Mouse (Mus musculus) testis, adult 2 months (tissue): ENCODE data around the gene Fgfbp3. TPM values are rescaled to one million over a fixed set of nuclear protein-coding genes. Genes with fewer than 3 reads are reported as not detected.
"Not testable (repeated sequence)": the region's sequence is repeated elsewhere in the genome, so short reads cannot be mapped to it uniquely, and the experiment has no call there.

Experiments used
- H3K27ac ChIP-seq: fragments of 200-500 bp; 2 replicates; pipeline ENCODE4 v1.5.1; 2012; ENCODE audit warnings: low read depth, low read length; ENCODE audit not compliant: control insufficient read depth, insufficient read depth
- H3K27me3 ChIP-seq: fragments of 200-500 bp; 2 replicates; pipeline ENCODE4 v1.6.1; 2012; ENCODE audit warnings: mild to moderate bottlenecking, low read length, moderate library complexity; ENCODE audit not compliant: control insufficient read depth, insufficient read depth
- H3K36me3 ChIP-seq: fragments of 200-500 bp; 2 replicates; pipeline ENCODE4 v1.6.1; 2012; ENCODE audit warnings: mild to moderate bottlenecking, low read length; ENCODE audit not compliant: control insufficient read depth, insufficient read depth
- H3K4me1 ChIP-seq: fragments of 200-500 bp; 2 replicates; pipeline ENCODE4 v1.6.1; 2012; ENCODE audit warnings: low read length; ENCODE audit not compliant: control insufficient read depth, insufficient read depth
- H3K4me3 ChIP-seq: fragments of 200-500 bp; 2 replicates; pipeline ENCODE4 v1.5.1; 2012; ENCODE audit warnings: low read depth, mild to moderate bottlenecking, low read length, moderate library complexity, mixed read lengths; ENCODE audit not compliant: control insufficient read depth
- CTCF ChIP-seq: fragments of 200-500 bp; IDR thresholded peaks from 2 replicates; pipeline ENCODE4 v1.5.1; 2012; ENCODE audit warnings: low read depth, mild to moderate bottlenecking, inconsistent platforms, low read length, moderate library complexity; ENCODE audit not compliant: control insufficient read depth, insufficient read depth, insufficient replicate concordance
- POLR2A ChIP-seq: fragments of 200-500 bp; IDR thresholded peaks from 2 replicates; pipeline ENCODE4 v1.6.1; 2012; ENCODE audit warnings: low read depth, mild to moderate bottlenecking, inconsistent platforms, low read length, moderate library complexity; ENCODE audit not compliant: control insufficient read depth
- polyA plus RNA-seq: library from polyadenylated mRNA; depleted of rRNA; stranded (reverse); fragments of >200 nt; gene quantifications from 2 replicates; pipeline ENCODE4 v1.2.3, GENCODE M21; 2012; rRNA removed

The Fgfbp3 gene
- polyA plus RNA-seq, 1 experiment: 0.16 TPM

DNA sequence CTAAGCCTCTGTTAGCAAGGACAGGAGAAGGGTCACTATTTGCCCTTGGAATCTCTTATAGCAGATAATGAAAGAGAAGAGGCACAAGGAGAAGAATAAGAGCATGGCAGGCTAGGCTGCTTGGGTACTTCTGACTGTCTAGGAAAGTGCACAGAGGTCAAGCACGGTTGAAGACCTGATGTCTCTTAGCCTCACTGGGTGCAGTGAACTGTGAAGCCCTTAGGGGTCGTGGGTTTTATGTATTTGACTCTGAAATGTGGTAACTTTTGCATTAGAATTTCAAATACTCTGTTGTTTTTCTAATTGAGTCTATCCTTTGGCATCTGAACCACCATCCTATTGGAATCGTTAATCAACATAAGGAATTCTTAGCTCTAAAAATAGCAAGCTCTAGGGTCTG, 31.7 kb downstream of the Fgfbp3 start:
- Histone ChIP-seq H3K4me3 (no peak overlapping the region), H3K4me1 (no peaks in the 10 kb centered on the region), H3K27ac (no peak overlapping the region), H3K27me3 (no peaks in the 10 kb centered on the region), H3K36me3 (no peaks in the 10 kb centered on the region)
- no peak for TF ChIP-seq POLR2A
- no peak for TF ChIP-seq CTCF

DNA sequence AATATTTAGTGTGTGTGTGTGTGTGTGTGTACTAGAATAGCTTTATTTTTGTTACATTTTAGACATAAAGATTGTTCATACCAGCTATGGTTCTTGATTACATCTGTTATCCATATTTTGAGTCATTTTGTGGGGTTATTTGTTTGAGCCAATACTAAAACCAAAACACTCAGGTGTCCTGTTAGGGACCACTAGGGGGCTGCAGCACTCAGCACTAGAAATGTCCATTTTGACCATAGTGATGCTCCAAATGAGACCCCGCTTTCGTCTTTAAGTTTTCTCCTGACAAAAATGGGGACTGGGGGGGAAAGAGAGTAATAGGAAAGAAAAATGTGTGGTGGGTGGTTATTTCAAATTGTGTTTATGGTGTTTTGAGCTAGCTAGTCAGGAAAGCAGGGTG, 33.1 kb downstream of the Fgfbp3 start:
- Histone ChIP-seq H3K4me1 (no peaks in the 10 kb centered on the region), H3K4me3 (no peak overlapping the region), H3K27me3 (no peaks in the 10 kb centered on the region), H3K27ac (no peak overlapping the region), H3K36me3 (no peaks in the 10 kb centered on the region)
- TF ChIP-seq CTCF (no peak), POLR2A (no peak)

DNA sequence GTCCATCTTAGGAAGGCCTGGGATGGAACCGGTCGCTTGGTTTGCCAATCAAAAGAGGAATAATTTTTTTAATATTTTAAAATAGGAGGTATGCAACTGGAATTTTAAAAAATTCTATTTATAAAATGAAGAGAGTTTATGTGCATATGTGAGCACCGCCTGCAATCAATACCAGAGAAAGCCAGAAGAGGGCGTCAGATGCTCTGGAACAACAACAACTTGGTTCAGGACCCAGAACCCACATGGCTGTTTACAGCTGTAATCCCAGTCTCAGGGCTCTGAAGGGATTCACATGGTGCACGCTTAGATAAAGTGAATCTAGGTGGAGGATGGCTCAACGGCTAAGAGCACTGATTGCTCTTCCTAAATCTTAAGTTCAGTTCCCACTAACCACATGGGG, 36.3 kb downstream of the Fgfbp3 start:
- H3K27ac ChIP-seq: no peak overlapping the region
- no peaks in the 10 kb centered on the region for H3K4me1 ChIP-seq
- no peaks in the 10 kb centered on the region for H3K36me3 ChIP-seq
- no peak for TF ChIP-seq POLR2A
- H3K27me3 ChIP-seq: no peaks in the 10 kb centered on the region
- no peak overlapping the region for H3K4me3 ChIP-seq

DNA sequence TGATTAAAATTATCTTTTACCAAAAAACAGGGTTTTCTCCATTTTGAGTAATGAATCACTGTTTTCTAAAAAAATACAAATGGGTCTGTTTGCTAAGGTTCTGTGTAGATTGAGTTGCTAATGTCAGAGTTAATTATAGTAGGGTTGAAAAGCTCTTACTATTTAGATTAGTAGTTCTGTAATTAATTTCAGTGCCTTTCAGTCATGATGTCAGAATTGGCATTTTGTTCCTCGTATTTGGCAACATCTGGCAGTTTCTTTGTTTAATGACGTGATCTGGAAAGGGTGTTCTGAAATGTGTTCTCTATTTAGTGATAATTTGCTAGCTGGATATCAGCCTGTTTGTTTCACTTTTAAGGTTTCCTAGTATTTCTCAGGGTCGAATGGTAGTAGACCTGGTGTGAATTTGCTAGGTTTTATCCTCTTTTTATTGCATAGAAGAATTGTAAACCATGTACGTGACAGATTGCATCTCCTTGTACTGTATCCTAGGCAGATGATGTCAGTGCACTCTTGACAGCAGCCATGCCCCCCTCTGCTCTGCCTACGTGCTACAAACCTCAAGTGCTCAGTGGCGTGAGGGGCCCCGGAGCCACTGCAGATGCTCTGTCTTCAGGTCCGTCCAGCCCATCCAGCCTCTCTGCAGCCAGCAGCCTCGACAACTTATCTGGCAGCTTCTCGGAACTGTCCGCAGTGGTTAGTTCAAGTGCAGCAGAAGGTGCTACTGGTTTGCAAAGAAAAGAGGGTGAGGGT, 40.5 kb downstream of the Fgfbp3 start:
- Histone ChIP-seq H3K27ac (no peak overlapping the region), H3K27me3 (no peaks in the 10 kb centered on the region), H3K4me3 (no peak overlapping the region), H3K4me1 (no peaks in the 10 kb centered on the region), H3K36me3 (no peaks in the 10 kb centered on the region)
- TF ChIP-seq POLR2A (no peak), CTCF (no peak)

DNA sequence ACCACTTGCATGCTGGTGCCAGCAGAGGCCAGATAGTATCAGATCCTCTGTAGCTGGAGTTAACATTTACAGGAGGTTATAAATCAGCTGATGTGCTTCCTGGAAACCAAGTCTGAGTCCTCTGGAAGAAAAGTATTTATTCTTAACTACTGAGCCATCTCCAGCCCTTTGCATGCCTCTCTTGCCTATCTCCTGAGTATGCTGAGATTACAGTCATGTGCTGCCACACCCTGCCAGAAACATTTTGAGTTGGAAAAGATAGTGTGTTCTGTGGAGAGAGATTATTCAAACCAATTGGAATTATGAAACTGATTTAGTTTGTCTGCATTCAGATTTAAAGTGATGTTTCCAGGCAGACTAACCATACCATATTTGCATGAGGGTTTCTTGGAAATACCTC, 42.1 kb downstream of the Fgfbp3 start:
- no peak for TF ChIP-seq CTCF
- no peak for TF ChIP-seq POLR2A
- Histone ChIP-seq H3K36me3 (no peaks in the 10 kb centered on the region), H3K27me3 (no peaks in the 10 kb centered on the region), H3K27ac (no peak overlapping the region), H3K4me3 (no peak overlapping the region), H3K4me1 (no peaks in the 10 kb centered on the region)

DNA sequence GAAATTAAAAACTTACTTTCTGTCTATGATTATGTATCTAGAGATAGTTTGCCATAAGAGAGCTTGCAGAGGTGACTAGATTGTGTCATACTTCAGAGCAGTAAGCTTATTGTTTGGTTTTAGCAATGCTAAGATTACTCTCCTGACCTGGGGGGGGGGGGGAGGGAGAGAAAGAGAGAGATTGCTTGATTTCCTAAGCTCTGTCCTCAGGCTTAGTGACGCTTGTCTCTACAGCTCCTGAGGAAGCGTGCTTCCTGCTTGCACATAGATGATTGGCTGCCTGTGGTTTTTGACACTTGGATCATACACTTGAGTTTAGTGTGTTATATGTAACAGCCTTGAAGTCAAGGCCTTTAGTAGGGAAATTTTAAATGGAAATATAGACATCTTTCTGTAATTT, 44.8 kb downstream of the Fgfbp3 start:
- no peak overlapping the region for H3K27ac ChIP-seq
- H3K27me3 ChIP-seq: no peaks in the 10 kb centered on the region
- no peaks in the 10 kb centered on the region for H3K4me1 ChIP-seq
- TF ChIP-seq CTCF (no peak), POLR2A (no peak)
- H3K4me3 ChIP-seq: no peak overlapping the region
- no peaks in the 10 kb centered on the region for H3K36me3 ChIP-seq

DNA sequence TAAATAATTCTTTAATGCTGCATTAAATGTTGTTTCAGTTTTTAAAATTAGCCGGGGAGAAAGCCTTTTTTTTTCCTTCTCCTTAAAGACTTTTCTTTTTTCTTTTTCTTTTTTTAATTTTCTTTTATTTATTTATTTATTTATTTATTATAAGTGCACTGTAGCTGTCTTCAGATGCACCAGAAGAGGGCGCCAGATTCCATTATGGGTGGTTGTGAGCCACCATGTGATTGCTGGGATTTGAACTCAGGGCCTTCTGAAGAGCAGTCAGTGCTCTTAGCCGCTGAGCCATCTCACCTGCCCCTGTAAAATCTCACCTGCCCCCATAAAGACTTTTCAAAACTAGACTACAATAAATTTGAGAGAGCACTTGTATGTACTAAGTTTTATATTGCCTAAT, 50.7 kb downstream of the Fgfbp3 start:
- not testable (repeated sequence) for H3K27me3 ChIP-seq, H3K4me1 ChIP-seq, H3K27ac ChIP-seq, H3K4me3 ChIP-seq, H3K36me3 ChIP-seq

Other genes starting within 250 kb of the Fgfbp3 start
- gene Ppp1r3c, start 183.0 kb downstream of the Fgfbp3 start, polyA plus RNA-seq: 1.5 and 1.8 TPM in 2 replicates
- 7.5 and 10.7 TPM in 2 replicates for gene Tnks2, start 85.4 kb downstream of the Fgfbp3 start, polyA plus RNA-seq
- gene Btaf1, start 6.5 kb upstream of the Fgfbp3 start, polyA plus RNA-seq: 15.4 and 16.7 TPM in 2 replicates